33 mouse cellular contexts compared by ENCODE assay signal in genomic region chr16:57317127-57317526, GRCm38 (mm10). TPM values are rescaled to one million over a fixed set of nuclear protein-coding genes. Genes with fewer than 3 reads are reported as not detected.
DNase-seq lines count a peak whose midpoint lies in the region; ATAC-seq and TF ChIP-seq lines count a peak whose summit lies in the region.
"Had no signal": no experiment of that assay in that cellular context is flagged by ENCODE, and none has a peak within 500 bp of the region (broad histone marks: within the 10 kb centered on the region; RNA-seq: fewer than 3 reads in every experiment).

No protein-coding gene starts in this region.

- WGBS in lung, embryonic 16.5 days, result 55% methylated on average over 4 of the region's 4 CpGs
- WGBS in forebrain, embryonic 11.5 days, result 81% methylated on average over 4 of the region's 4 CpGs

- peak; percentile 66 for DNase-seq in heart, adult 11 months
- no peak for DNase-seq in heart, postnatal 10 days
- no peak for DNase-seq in lung, postnatal 25 days (ENCODE audit: low spot score)
- DNase-seq in MEL (ENCODE audit: low read depth, low spot score), result peak; percentile 24
- DNase-seq in layer of hippocampus, adult 2 months (ENCODE audit: low spot score in 2 of 2), result no peak
- no peak for DNase-seq in forebrain, embryonic 11.5 days (ENCODE audit: low spot score)
- DNase-seq: adrenal gland, postnatal 25 days; cerebellum, adult 11-12 months; cerebellum, adult 9-11 months; gastrocnemius, postnatal 10 days; heart, adult 18-20 months; heart, postnatal 14 days; kidney, postnatal 10 days; spleen, adult 18-20 months; thymus, adult 2 months had no signal

- no peaks in the 10 kb centered on the region for H3K36me3 ChIP-seq in lung, embryonic 16.5 days (ENCODE audit: control insufficient read depth, insufficient read depth, low read length)
- H3K36me3 ChIP-seq in MEL (ENCODE audit: control insufficient read depth in 1 of 2, insufficient read depth in 2 of 2, low read length in 2 of 2), result peaks cover 0 to 8% of the 10 kb centered on the region in 2 experiments; a peak in 3 of 4 replicates
- no peaks in the 10 kb centered on the region for H3K36me3 ChIP-seq in forebrain, embryonic 11.5 days (ENCODE audit: control insufficient read depth, insufficient read depth, low read length)
- H3K36me3 ChIP-seq: embryonic facial prominence, embryonic 13.5 days; forebrain, embryonic 10.5 days; heart, embryonic 13.5 days; limb, embryonic 13.5 days; midbrain, embryonic 10.5 days; midbrain, embryonic 15.5 days; neural tube, embryonic 15.5 days had no signal

- no peaks in the 10 kb centered on the region for H3K27me3 ChIP-seq in lung, embryonic 16.5 days (ENCODE audit: control insufficient read depth, insufficient read depth, low read depth, low read length)
- no peaks in the 10 kb centered on the region for H3K27me3 ChIP-seq in MEL (ENCODE audit: control insufficient read depth in 1 of 2, insufficient read depth in 2 of 2, low read length in 2 of 2)
- no peaks in the 10 kb centered on the region for H3K27me3 ChIP-seq in forebrain, embryonic 11.5 days (ENCODE audit: control insufficient read depth, insufficient read depth, low read length)
- H3K27me3 ChIP-seq: embryonic facial prominence, embryonic 13.5 days; heart, embryonic 13.5 days; limb, embryonic 13.5 days; midbrain, embryonic 15.5 days; neural tube, embryonic 15.5 days had no signal

- no peaks in the 10 kb centered on the region for H3K9me3 ChIP-seq in lung, embryonic 16.5 days (ENCODE audit: control insufficient read depth, low read length)
- H3K9me3 ChIP-seq in MEL (replicated peaks; ENCODE audit: insufficient read depth, low read length), result no peaks in the 10 kb centered on the region
- no peaks in the 10 kb centered on the region for H3K9me3 ChIP-seq in forebrain, embryonic 11.5 days (ENCODE audit: control insufficient read depth, low read length)
- H3K9me3 ChIP-seq: forebrain, embryonic 10.5 days; G1E; heart, embryonic 13.5 days; midbrain, embryonic 10.5 days; midbrain, embryonic 15.5 days; neural tube, embryonic 15.5 days had no signal

- TF ChIP-seq EP300 in MEL (IDR thresholded peaks at IDR 0.05; ENCODE audit: low read depth in 1 of 2, low read length in 2 of 2), result no peak

- no peak for ATAC-seq in lung, embryonic 16.5 days (ENCODE audit: low read depth)
- peak; percentile 83 to 84 for ATAC-seq in hematopoietic stem cell, adult 5-6 weeks (replicated peaks in 1 of 2; ENCODE audit: insufficient read depth in 1 of 2, low FRiP score in 2 of 2, low TSS enrichment in 1 of 2, low read depth in 1 of 2, poor library complexity in 2 of 2, severe bottlenecking in 2 of 2)
- no peak for ATAC-seq in forebrain, embryonic 11.5 days (replicated peaks; ENCODE audit: low FRiP score)
- ATAC-seq: forebrain, embryonic 16.5 days; hindbrain, embryonic 16.5 days; midbrain, embryonic 15.5 days had no signal

- no peak overlapping the region for H3K9ac ChIP-seq in lung, embryonic 16.5 days (ENCODE audit: low read length)
- H3K9ac ChIP-seq in MEL (ENCODE audit: control insufficient read depth, low read depth, low read length, poor library complexity, severe bottlenecking), result no peak overlapping the region
- H3K9ac ChIP-seq in forebrain, embryonic 11.5 days (ENCODE audit: low read length), result no peak overlapping the region
- H3K9ac ChIP-seq: embryonic facial prominence, embryonic 13.5 days; heart, embryonic 13.5 days; limb, embryonic 13.5 days; midbrain, embryonic 15.5 days; neural tube, embryonic 15.5 days had no signal

- no peak overlapping the region for H3K4me2 ChIP-seq in lung, embryonic 16.5 days (ENCODE audit: low read depth, low read length)
- H3K4me2 ChIP-seq in forebrain, embryonic 11.5 days (ENCODE audit: low read depth, low read length, severe bottlenecking), result no peak overlapping the region
- H3K4me2 ChIP-seq: embryonic facial prominence, embryonic 13.5 days; heart, embryonic 13.5 days; limb, embryonic 13.5 days; liver, embryonic 11.5 days; midbrain, embryonic 15.5 days; neural tube, embryonic 15.5 days had no signal

- no peak for TF ChIP-seq CTCF in MEL (IDR thresholded peaks at IDR 0.05 in 2 of 3, conservative IDR thresholded peaks at IDR 0.05 in 1 of 3; ENCODE audit: control insufficient read depth in 1 of 3, insufficient read depth in 1 of 3, low read depth in 2 of 3, low read length in 3 of 3, poor library complexity in 1 of 3, severe bottlenecking in 1 of 3)
- TF ChIP-seq CTCF in layer of hippocampus, adult 2 months (conservative IDR thresholded peaks at IDR 0.05), result no peak

- H3K79me2 ChIP-seq in MEL (ENCODE audit: control insufficient read depth, insufficient read depth, low read length, poor library complexity), result no peaks in the 10 kb centered on the region

- no peak for TF ChIP-seq POLR2A in MEL (IDR thresholded peaks at IDR 0.05; ENCODE audit: control insufficient read depth in 1 of 2, insufficient read depth in 1 of 2, low read depth in 1 of 2, low read length in 2 of 2, poor library complexity in 1 of 2)

- intact Hi-C loops in heart, postnatal 10 days (cut with DNase I), result no loop called here

- no peak for TF ChIP-seq RAD21 in MEL (IDR thresholded peaks at IDR 0.05; ENCODE audit: low read depth, low read length)

- H3K4me3 ChIP-seq in lung, embryonic 16.5 days (ENCODE audit: low read length), result no peak overlapping the region
- no peak overlapping the region for H3K4me3 ChIP-seq in MEL (ENCODE audit: control insufficient read depth in 1 of 2, insufficient read depth in 1 of 2, low read depth in 2 of 2, low read length in 2 of 2)
- H3K4me3 ChIP-seq in layer of hippocampus, adult 2 months, result no peak overlapping the region
- no peak overlapping the region for H3K4me3 ChIP-seq in forebrain, embryonic 11.5 days (ENCODE audit: low read depth, low read length)
- H3K4me3 ChIP-seq: embryonic facial prominence, embryonic 13.5 days; forebrain, embryonic 10.5 days; heart, embryonic 13.5 days; limb, embryonic 13.5 days; midbrain, embryonic 10.5 days; midbrain, embryonic 15.5 days; neural tube, embryonic 15.5 days had no signal

- peaks cover 8% of the 10 kb centered on the region for H3K4me1 ChIP-seq in lung, embryonic 16.5 days (replicated peaks; ENCODE audit: control insufficient read depth, insufficient read depth, low read length)
- peaks cover 3 to 9% of the 10 kb centered on the region in 2 experiments; a peak in 3 of 4 replicates for H3K4me1 ChIP-seq in MEL (ENCODE audit: control insufficient read depth in 1 of 2, insufficient read depth in 2 of 2, low read length in 2 of 2)
- no peaks in the 10 kb centered on the region for H3K4me1 ChIP-seq in forebrain, embryonic 11.5 days (replicated peaks; ENCODE audit: control insufficient read depth, insufficient read depth, low read length)
- H3K4me1 ChIP-seq: midbrain, embryonic 10.5 days; midbrain, embryonic 15.5 days; neural tube, embryonic 15.5 days had no signal

- H3K27ac ChIP-seq in lung, embryonic 16.5 days (ENCODE audit: low read length), result peak overlapping the region; percentile 31; the same call in 1 of the 2 replicates
- no peak overlapping the region for H3K27ac ChIP-seq in MEL (ENCODE audit: control insufficient read depth, low read depth, low read length)
- H3K27ac ChIP-seq in layer of hippocampus, adult 2 months, result no peak overlapping the region
- no peak overlapping the region for H3K27ac ChIP-seq in forebrain, embryonic 11.5 days (ENCODE audit: low read depth, low read length)
- H3K27ac ChIP-seq: embryonic facial prominence, embryonic 13.5 days; forebrain, embryonic 10.5 days; limb, embryonic 13.5 days; macrophage; midbrain, embryonic 10.5 days; midbrain, embryonic 15.5 days; neural tube, embryonic 15.5 days had no signal

TF ChIP-seq in MEL, 35 proteins besides CTCF, POLR2A, EP300 and RAD21:
- no peak for TF ChIP-seq MAX (IDR thresholded peaks at IDR 0.05; ENCODE audit: low read length)
- no peak for TF ChIP-seq POLR2AphosphoS5 (IDR thresholded peaks at IDR 0.05; ENCODE audit: borderline replicate concordance, low read depth, low read length)
- TF ChIP-seq ELF1 (IDR thresholded peaks at IDR 0.05; ENCODE audit: low read depth, low read length), result no peak
- TF ChIP-seq TCF12 (IDR thresholded peaks at IDR 0.05; ENCODE audit: low read depth, low read length), result no peak
- TF ChIP-seq SMC3 (IDR thresholded peaks at IDR 0.05; ENCODE audit: low read depth, low read length), result no peak
- TF ChIP-seq KAT2A (conservative IDR thresholded peaks at IDR 0.05; ENCODE audit: low read depth, low read length), result no peak
- TF ChIP-seq GABPA (IDR thresholded peaks at IDR 0.05; ENCODE audit: low read depth, low read length), result no peak
- TF ChIP-seq SIN3A (IDR thresholded peaks at IDR 0.05; ENCODE audit: low read length), result no peak
- TF ChIP-seq ZNF384 (IDR thresholded peaks at IDR 0.05; ENCODE audit: low read depth, low read length), result no peak
- TF ChIP-seq POLR2AphosphoS2 (IDR thresholded peaks at IDR 0.05; ENCODE audit: low read length), result no peak

RNA-seq across cellular contexts. Expression of gene Tmem30c, which starts 24.5 kb away (rescaled TPM):
- not detected for total RNA-seq in heart, postnatal 10 days (2021)
- 0.13 TPM in 1 of 2 replicates, not detected in the other for polyA plus RNA-seq in lung, embryonic 16.5 days (2015; fragmentation: Nextera tagmentation; extraction: Ambion mirVana)
- 0.03 and 0.04 TPM in 2 replicates for total RNA-seq in MEL (2012; rRNA removed)
- polyA plus RNA-seq in MEL (2012; ENCODE audit: insufficient read depth in 1 of 2, insufficient read length in 2 of 2, low read depth in 1 of 2, low replicate concordance in 2 of 2, missing spikeins in 1 of 2), result under 1 TPM in 1 of 2 experiments, not detected in 1; 0.38 TPM
- total RNA-seq in hematopoietic stem cell, adult 5-6 weeks (2017), result not detected in 2 replicates
- under 1 TPM; 0.23 to 0.44 TPM for total RNA-seq in layer of hippocampus, adult 2 months (2021)
- 0.24 TPM in 1 of 2 replicates, not detected in the other for polyA plus RNA-seq in forebrain, embryonic 11.5 days (2014; fragmentation: Nextera tagmentation; extraction: Ambion mirVana)
- total RNA-seq: adrenal gland, adult 18-20 months; adrenal gland, postnatal 25 days; gastrocnemius, postnatal 10 days; heart, adult 18-20 months; heart, postnatal 14 days had no signal
- polyA plus RNA-seq: forebrain, embryonic 10.5 days; G1E; heart, embryonic 13.5 days; intestine, embryonic 14.5 days; liver, embryonic 11.5 days; liver, embryonic 16.5 days; macrophage; stomach, postnatal 0 days; thymus, adult 2 months had no signal

RNA-seq across cellular contexts. Expression of gene Filip1l, which starts 35.8 kb away (rescaled TPM):
- total RNA-seq in heart, postnatal 10 days (2021), result 10 to 100 TPM; 51.6 to 56.2 TPM
- 28.0 and 32.6 TPM in 2 replicates for polyA plus RNA-seq in lung, embryonic 16.5 days (2015; fragmentation: Nextera tagmentation; extraction: Ambion mirVana)
- 0.27 and 0.39 TPM in 2 replicates for total RNA-seq in MEL (2012; rRNA removed)
- 1 to 10 TPM in 1 of 2 experiments, not detected in 1; 1.8 TPM for polyA plus RNA-seq in MEL (2012; ENCODE audit: insufficient read depth in 1 of 2, insufficient read length in 2 of 2, low read depth in 1 of 2, low replicate concordance in 2 of 2, missing spikeins in 1 of 2)
- total RNA-seq in hematopoietic stem cell, adult 5-6 weeks (2017), result 3.3 and 6.0 TPM in 2 replicates
- total RNA-seq in layer of hippocampus, adult 2 months (2021), result 1 to 10 TPM; 3.2 to 4.0 TPM
- polyA plus RNA-seq in forebrain, embryonic 11.5 days (2014; fragmentation: Nextera tagmentation; extraction: Ambion mirVana), result 8.1 and 10.0 TPM in 2 replicates

Comparison
In these comparisons a context has a peak if more than half of its experiments do, and no peak if none do; other contexts are left out.
1. DNase-seq: peak in heart, adult 11 months (single experiment) and MEL (single experiment); none in heart, postnatal 10 days (0 of 2), lung, postnatal 25 days (single experiment), layer of hippocampus, adult 2 months (0 of 2) and forebrain, embryonic 11.5 days (single experiment).
2. ATAC-seq: peak in hematopoietic stem cell, adult 5-6 weeks (2 of 2); none in lung, embryonic 16.5 days (single experiment) and forebrain, embryonic 11.5 days (single experiment).